Mouse (Mus musculus) gastrocnemius, postnatal 36 days (tissue): ENCODE results near the gene Farp1. TPM values are rescaled to one million over a fixed set of nuclear protein-coding genes. Genes with fewer than 3 reads are reported as not detected.
"Not testable (repeated sequence)": the region's sequence is repeated elsewhere in the genome, so short reads cannot be mapped to it uniquely, and the experiment has no call there.

Source experiments
- DNase-seq, 2 experiments: peaks; one replicate each; pipeline ENCODE4 v3.0.0; 2022
- intact Hi-C: fragments of 180-260 bp; cut with DNase I; formaldehyde crosslinking; loops from one replicate; pipeline ENCODE4 v1.15.1; 2025
- total RNA-seq, 2 experiments: library from RNA; stranded (reverse); gene quantifications; 2 replicates each; pipeline ENCODE4 v1.2.3; 2021

Farp1 gene
- total RNA-seq, 2 experiments from 2014 or later, result 4.2 to 6.0 TPM

- intact Hi-C loops, result no loop called here
- peak in 1 of 2 experiments; percentile 21 for DNase-seq
Observed at GRCm38 (mm10) chr14:121172065-121173036, 137.4 kb downstream of the Farp1 start.

- DNase-seq, result no peak
- intact Hi-C loops, result no loop called here
Observed at GRCm38 (mm10) chr14:121175385-121175784, 140.4 kb downstream of the Farp1 start.

GRCm38 (mm10) chr14:121175861-121176260 lies 140.9 kb downstream of the Farp1 start:
- DNase-seq, result no peak
- intact Hi-C loops, result no loop called here

GRCm38 (mm10) chr14:121177907-121178306 lies 142.9 kb downstream of the Farp1 start:
- intact Hi-C loops, result no loop called here
- no peak for DNase-seq

GRCm38 (mm10) chr14:121180611-121181010 lies 145.6 kb downstream of the Farp1 start:
- DNase-seq, result no peak
- intact Hi-C loops, result no loop called here

GRCm38 (mm10) chr14:121181798-121182197 lies 146.8 kb downstream of the Farp1 start:
- no peak for DNase-seq

GRCm38 (mm10) chr14:121182967-121183366 lies 148.0 kb downstream of the Farp1 start:
- DNase-seq, result no peak
- intact Hi-C loops, result no loop called here

More at GRCm38 (mm10) chr14:121181798-121182197, 146.8 kb downstream of the Farp1 start:
- intact Hi-C loops, result no loop called here

GRCm38 (mm10) chr14:121183414-121184130 lies 148.6 kb downstream of the Farp1 start:
- DNase-seq, result no peak
- intact Hi-C loops, result no loop called here

GRCm38 (mm10) chr14:121184351-121184750 lies 149.4 kb downstream of the Farp1 start:
- DNase-seq, result no peak
- intact Hi-C loops, result no loop called here

- DNase-seq, result no peak
- intact Hi-C loops, result no loop called here
Observed at GRCm38 (mm10) chr14:121186402-121186894, 151.4 kb downstream of the Farp1 start.

- intact Hi-C loops, DNase-seq: not testable (repeated sequence)
Observed at GRCm38 (mm10) chr14:121189840-121190239, 154.8 kb downstream of the Farp1 start.

GRCm38 (mm10) chr14:121190386-121190785 lies 155.4 kb downstream of the Farp1 start:
- no peak for DNase-seq
- intact Hi-C loops, result no loop called here

- intact Hi-C loops, result no loop called here
- peak; percentile 43 to 51 for DNase-seq
Observed at GRCm38 (mm10) chr14:121191739-121192138, 156.7 kb downstream of the Farp1 start.

GRCm38 (mm10) chr14:121192394-121192793 lies 157.4 kb downstream of the Farp1 start:
- intact Hi-C loops, result no loop called here
- no peak for DNase-seq

GRCm38 (mm10) chr14:121193981-121194380 lies 159.0 kb downstream of the Farp1 start:
- DNase-seq, result no peak
- intact Hi-C loops, result no loop called here

- DNase-seq, result peak in 1 of 2 experiments; percentile 42
- intact Hi-C loops, result loop anchor here (5.0 kb wide), 1 partner anchor 37 kb away; no protein-coding TSS in a partner anchor
Observed at GRCm38 (mm10) chr14:121198915-121199572, 164.0 kb downstream of the Farp1 start.

- intact Hi-C loops, result loop anchor here (5.0 kb wide), 1 partner anchor 37 kb away; no protein-coding TSS in a partner anchor
- no peak for DNase-seq
Observed at GRCm38 (mm10) chr14:121199789-121200188, 164.8 kb downstream of the Farp1 start.

- no peak for DNase-seq
Observed at GRCm38 (mm10) chr14:121200353-121200752, 165.4 kb downstream of the Farp1 start.

GRCm38 (mm10) chr14:121201178-121201577 lies 166.2 kb downstream of the Farp1 start:
- intact Hi-C loops, result no loop called here
- DNase-seq, result no peak

More at GRCm38 (mm10) chr14:121200353-121200752, 165.4 kb downstream of the Farp1 start:
- intact Hi-C loops, result no loop called here

- DNase-seq, result no peak
- intact Hi-C loops, result no loop called here
Observed at GRCm38 (mm10) chr14:121205459-121205858, 170.5 kb downstream of the Farp1 start.
